Mouse (Mus musculus) heart, postnatal 10 days (tissue): ENCODE results near the gene Dok7. TPM values are rescaled to one million over a fixed set of nuclear protein-coding genes. Genes with fewer than 3 reads are reported as not detected.

Experiments used
- DNase-seq, 2 experiments: peaks; one replicate each; pipeline ENCODE4 v3.0.0; 2021
- intact Hi-C: fragments of 180-260 bp; cut with DNase I; formaldehyde crosslinking; loops from one replicate; pipeline ENCODE4 v1.15.1; 2025
- total RNA-seq, 2 experiments: library from RNA; stranded (reverse); gene quantifications; 2 replicates each; pipeline ENCODE4 v1.2.3; 2021

Gene Dok7
- total RNA-seq: 10 to 100 TPM; 32.3 to 52.6 TPM

DNA sequence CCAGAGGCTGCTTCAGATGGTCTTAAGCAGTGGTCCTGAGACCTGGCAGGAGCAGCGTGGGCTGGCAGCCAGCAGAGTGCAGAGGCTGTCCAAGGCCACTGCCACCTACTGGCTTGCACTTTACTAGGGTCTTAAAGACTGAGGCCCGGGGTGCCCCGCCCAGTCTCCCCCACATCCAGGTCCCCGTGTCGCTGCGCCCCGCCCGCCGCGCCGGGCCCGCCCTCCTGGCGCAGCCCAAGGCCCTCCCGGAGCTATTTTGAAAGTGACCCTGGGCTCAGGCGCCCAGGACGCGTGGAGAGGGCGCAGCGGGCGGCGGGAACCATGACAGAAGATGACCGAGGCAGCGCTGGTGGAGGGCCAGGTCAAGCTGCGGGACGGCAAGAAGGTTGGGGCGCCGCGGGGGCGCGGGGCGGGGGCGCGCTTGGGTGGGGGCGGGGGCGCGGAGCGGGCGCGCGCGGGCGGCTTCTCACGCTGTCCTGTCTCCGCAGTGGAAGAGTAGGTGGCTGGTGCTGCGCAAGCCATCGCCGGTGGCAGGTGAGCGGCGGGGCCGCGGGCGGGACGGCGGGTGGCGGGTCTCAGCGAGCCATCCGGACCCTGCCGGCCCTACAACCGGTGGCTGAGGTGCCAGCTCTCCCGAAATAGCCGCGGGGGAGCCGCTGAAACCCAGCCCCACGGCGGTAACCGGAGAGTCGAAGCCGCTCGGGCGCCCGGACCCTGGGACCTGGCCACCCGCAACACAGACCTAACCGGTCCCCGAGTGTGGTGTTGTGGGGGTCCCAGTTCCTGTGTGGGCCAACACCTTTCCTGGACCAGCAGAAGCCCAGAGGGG, at the start of gene Dok7:
TSS of gene Dok7 (plus strand) at position 163 of the 829 bp plus-strand sequence.
- intact Hi-C loops: no loop called here
- DNase-seq: peak; percentile 75 to 83

DNA sequence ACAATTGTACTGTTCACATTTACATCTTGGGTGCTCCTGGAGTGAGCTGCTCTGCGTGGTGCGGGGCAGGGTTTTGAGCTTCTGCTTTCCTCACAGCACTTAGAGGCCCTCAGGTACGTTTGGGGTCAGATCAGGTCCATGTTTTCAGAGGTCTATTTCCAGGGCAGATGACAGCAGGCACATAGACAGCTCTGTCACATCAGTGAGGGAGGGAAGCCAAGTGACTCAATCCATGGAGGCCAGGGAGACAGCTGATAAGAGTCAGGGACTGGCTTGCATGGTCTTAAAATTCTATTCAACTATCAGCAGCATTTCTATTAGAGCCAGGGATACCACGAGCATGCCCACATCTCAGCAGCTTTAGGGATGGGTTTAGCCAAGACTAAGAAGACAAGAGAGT, 47.4 kb upstream of the Dok7 start:
- intact Hi-C loops: no loop called here
- peak; percentile 58 to 75 for DNase-seq

DNA sequence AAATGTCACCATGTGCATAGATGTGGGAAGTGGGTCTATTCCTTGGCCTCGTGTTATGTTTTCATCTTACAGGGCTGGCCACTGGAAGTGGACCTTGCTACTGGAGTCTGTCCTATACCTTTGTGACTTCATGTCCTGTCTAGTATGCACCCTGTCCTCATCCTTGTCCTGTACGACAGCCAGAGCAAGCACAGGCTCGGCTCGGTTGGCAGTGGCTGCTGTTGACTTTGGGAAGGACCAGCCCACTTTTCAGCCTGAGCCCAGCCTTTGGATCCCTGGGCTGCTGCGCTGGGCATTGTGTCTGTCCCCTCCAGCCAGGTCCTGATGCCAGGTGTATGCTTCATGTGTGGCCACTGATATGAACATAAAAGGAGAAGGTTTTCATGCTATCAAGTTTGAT, 45.9 kb upstream of the Dok7 start:
- peak; percentile 39 to 66 for DNase-seq
- intact Hi-C loops: no loop called here

DNA sequence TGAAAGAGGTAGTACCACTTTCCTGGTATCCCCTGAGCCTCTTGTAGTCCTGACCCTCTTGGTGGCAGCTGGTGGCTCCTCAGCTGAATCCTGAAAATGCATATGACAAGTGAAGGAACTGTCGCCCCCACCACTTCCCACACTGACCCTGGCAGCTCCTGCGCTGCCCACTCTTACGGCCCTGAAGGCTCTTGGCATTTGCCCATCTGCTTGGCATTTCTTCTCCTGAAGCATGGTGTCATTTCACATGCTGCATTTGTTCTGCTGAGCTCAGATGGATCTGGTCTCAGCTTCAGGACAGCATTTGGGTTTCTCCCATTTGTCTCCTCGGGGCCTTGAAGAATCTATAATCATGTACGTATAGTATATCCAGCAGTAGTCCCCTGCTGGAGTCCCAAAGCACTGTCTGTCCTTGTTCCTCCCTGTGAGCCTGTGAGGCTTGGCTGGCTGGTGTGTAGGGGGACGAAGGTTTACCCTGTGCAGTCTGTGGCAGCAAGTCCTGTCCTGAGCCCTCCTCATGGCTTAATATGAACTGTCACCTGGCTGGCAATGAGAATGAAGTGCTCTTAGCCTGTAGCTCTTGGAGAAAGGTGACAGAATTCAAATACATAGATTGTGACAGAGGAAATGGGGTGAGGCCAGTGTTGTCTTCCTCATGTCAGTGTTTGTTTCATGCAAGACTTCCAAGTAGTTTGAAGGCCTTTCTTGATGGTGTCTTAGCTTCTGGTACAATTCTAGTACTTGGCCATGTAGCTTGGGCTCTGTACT, 45.2 kb upstream of the Dok7 start:
- no peak for DNase-seq
- intact Hi-C loops: no loop called here

DNA sequence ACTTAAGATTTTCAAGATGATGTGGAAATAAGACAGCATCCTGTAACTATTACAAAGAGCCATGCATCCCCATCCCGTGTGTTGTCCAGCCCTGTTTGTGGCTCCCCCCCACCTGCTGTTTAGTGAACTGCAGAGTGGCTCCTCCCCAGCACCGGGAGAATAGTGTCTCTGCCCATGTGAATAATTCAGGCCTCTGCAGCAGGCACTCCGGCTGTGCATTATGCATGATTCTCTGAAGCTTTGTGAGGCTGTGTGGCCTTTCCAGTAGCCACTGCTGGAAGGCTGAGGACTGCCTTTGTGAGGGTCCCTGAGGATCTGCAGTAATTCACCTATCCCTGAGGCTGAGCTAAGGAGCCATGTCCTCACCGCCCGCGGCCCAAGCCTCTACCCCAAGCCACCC, 42.5 kb upstream of the Dok7 start:
- intact Hi-C loops: no loop called here
- no peak for DNase-seq

DNA sequence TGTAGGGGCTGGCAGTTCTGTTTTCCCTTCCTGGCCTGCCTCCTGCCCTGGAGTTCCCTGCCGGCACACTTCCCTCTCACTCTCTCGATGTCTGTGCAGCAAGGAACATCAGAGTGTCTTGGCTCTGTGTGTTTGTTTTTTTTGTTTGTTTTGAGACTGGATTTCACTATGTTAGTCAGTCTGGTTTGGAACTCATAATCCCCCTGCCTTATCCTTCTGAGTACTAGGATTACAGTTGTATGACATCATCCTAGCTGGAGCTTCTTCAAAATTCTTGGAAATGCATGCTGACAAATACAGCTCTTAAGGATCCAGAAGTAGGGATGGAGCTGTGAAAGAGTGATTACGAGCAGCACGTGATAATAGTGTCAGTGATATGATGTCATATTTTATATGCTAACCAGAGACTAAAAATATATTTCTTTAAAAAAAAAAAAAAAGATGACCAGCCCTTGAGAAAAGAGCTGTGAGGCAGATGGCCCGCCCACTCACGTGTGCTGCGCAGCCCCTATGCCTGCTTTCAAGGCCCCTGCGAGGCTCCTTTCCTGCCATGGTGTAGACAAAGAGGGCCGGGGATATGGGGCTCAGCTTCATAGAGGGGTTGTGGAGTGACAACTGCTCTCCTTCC, 36.8 kb upstream of the Dok7 start:
- intact Hi-C loops: no loop called here
- no peak for DNase-seq

DNA sequence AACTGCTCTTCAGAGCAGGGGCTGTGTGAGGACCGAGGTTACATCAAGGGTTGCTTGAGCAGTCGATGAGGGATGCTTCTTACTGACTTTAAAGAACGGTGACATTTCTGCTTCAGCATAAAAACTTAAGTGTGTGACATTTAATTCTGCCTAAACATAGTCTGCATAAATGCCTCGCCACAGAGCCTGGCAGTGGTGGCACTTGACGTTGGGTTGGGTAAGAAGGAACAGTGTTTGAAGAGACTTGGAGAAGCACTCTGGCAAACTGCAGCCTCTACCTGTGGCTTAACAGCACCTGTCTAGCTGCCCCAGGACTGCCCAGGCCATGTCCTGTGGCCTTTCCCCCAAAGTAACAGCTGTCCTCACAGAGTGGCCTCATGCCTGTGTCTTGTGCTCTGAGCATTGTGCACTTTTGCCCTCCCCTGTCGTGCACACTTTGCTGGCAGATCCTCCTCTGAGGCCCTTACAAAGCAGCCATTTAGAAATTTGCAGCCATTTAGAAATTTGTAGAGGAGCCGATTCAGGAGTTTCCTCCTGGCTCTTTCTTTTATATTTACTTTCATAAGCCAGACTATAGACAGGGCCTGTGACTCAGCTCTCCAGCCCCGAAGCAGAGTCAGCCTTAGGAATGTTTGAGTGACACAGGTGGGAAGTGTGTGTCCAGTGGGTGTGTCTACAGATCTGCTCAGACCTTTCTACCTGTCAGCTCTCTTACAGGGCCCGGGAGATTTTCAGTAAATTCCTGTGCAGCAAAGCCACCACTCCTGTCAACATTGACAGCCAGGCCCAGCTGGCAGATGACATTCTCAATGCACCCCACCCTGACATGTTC, 35.9 kb upstream of the Dok7 start:
- no peak for DNase-seq
- intact Hi-C loops: no loop called here

DNA sequence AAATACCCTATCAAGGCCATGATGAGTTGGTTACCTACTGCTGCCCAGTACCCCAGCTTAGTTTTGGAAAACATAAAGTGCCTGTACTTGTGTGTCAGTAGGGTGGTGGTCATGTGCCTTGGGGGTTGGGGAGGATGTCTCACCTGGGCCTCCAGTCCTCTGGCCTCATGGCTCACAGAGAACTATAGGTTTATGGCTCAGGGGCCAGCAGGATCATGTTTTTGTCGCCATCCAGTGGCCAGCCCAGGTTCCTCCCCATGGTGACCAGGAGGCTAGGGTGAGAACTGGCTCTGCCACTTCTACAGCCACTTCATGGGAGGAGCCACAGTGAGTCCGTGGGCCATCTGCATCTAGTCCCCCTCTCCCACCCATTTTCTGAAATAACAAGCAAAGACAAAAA, 31.6 kb upstream of the Dok7 start:
- peak; percentile 77 to 80 for DNase-seq
- intact Hi-C loops: loop anchor here (1.0 kb wide), 2 partner anchors 39 to 109 kb away; no protein-coding TSS in a partner anchor

DNA sequence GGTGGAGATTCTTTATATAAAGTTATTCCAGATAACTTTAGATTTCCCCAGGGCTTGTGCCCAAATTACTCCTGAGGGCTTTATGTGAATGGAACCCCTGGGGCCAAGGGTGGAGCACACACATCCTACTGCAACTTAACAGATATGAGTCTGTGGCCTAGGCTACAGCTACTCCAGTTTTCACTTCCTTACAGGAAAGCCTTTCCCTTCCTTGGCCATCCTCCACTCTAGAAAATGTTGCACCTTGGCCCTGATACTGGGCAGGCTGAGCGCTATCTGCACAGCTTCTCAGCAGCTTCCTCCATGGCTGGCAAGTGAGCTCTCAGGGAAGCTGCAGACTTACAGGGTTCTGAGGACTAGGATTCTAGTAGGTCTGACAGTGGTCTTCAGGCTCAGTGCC, 27.3 kb upstream of the Dok7 start:
- intact Hi-C loops: no loop called here

DNA sequence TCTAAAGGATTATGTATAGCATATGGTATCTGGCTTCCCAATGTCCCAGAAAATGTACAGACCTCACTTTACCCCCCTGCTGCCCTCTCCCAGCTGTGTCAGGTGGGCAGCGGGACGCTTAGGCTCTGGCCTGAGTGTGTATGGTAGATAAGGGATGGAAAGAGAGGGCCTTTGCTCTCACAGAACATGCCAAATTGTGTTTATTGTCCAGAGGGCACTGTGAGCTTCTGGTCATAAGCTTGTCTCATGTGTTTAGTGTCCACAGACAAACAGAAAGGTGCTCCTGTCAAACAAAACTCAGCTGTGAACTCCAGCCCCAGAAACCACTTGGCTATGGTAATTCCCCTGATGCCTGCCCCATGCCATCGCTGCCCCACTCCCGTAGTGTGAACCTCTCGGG, 26.8 kb upstream of the Dok7 start:
- no peak for DNase-seq
- intact Hi-C loops: no loop called here

More for the DNA sequence above, 27.3 kb upstream of the Dok7 start:
- no peak for DNase-seq

DNA sequence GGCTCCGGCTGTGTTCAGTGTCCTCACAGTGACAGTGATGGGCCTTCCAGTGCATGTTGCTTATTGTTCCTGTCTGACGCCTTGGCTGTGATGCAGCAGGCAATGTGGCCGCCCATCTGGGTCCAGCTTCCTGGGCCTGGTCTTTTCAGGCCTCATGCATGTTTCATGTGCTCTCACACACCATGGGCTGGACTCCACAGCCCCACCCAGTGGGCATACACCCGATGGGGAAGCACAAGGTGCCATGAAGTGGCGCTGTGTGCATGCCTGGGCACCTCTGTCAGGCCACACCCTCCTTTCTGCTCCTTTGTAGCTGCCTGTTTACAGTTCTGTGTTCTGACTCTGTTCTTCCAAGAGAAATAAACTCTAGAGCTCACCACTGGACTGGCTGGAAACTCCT, 23.5 kb upstream of the Dok7 start:
- intact Hi-C loops: no loop called here
- DNase-seq: peak in 1 of 2 experiments; percentile 38

DNA sequence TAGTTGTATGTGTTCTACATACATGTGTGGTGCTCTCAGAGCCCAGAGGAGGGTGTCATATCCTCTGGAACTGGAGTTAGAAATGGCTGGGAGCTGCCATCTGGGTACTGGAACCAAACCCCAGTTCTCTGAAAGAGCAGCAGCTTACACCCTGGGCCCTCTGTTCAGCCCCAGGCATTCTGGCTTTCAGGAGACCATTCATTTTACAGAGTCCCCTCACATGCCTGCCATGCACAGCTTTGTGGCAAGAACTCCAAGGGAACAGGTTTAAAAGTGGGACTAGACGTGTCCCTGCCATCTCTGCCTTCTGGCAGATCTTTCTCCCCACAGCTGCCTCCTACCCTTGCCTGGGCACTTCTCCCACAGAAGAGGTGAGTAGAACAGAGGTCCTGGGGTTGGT, 22.9 kb upstream of the Dok7 start:
- no peak for DNase-seq
- intact Hi-C loops: no loop called here

DNA sequence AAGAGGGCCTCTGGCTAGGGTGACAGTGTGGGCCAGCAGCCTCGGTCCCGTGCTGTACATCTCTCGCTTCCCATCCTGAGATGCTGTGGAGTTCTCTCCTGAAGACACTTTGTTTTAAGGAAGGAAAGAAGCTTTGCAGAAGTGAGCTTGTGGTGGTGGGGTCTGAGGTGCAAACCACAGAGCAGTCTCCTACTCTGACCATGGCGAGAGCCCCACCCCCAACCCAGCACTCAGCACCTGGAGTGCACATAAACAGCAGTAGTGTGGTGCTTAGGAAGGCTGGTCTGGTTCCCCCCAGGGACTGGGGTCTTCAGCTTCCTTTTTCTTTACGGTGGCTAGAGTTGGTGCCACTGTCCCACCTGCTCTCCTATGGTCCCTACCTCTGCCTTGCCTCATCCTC, 21.4 kb upstream of the Dok7 start:
- no peak for DNase-seq
- intact Hi-C loops: no loop called here

DNA sequence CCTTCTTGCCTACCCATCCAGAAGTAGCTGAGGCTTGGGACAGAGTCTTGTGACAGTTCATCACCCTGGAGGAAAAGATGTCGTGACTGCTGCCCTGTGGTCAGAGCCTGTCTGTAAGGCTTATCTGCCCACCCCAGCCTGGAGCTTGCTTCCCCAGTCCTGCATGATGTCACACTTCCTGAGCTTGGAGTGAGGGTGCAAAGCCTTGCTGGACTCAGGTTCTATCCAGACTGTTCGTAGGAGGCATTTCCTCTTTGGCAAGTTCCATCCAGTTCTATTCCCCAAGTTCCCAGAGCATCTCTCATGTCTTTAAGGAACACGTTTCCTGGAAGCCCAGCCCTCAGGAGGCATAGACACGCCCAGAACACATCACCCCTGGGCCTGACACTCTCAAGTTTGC, 20.8 kb upstream of the Dok7 start:
- DNase-seq: peak; percentile 52 to 55
- intact Hi-C loops: no loop called here

DNA sequence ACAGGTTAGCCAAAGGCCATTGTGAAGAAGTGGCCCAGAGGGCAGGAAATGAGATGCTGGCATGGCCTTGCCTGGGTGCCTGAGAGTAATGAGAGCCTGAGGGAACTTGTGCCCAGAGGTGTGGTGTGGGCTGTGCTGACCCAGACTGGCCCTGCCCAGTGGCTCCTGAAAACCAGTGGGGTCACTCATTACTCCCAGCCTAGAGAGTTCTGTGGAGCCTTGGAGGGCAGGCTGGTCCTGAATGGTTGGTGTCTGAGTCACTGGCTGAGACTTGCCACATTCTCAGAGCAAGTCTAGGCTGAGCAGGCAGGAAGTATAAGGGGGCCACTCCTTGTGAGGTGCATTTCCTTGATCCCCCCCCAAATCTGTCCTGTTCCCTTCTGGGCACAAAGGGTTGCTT, 19.1 kb upstream of the Dok7 start:
- DNase-seq: no peak

DNA sequence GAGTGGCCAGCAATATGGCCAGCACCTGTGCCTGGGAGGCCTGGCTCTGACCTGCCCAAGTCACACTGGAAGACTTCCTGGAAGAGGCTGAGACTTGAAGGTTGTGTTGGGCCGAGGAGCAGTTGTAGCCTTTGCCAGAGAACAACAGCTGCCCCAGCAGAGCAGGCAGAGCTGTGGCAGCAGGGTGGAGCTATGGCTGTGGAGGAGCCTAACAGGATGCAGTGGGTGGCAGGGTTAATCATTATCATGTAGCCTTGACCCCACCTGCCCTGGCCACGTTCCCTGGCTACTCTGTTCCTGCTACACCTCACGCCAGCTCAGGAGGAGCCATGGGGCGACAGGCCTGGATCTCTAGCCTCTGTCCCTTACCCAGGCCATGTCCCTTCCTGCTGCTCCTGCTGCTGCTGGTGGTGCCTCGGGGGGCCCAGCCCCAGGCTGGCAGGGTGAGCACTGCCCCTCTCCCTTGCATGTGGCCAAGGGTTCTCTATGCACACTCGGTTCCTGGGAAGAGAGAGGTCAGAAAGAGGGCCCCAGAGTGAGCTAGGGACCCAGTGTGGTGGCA, 15.2 kb upstream of the Dok7 start, which contains the start of gene Hgfac:
TSS of gene Hgfac (plus strand) at position 242 of the 562 bp plus-strand sequence.
- intact Hi-C loops: loop anchor here (5.0 kb wide), 1 partner anchor 379 kb away; the partner anchor contains the start of genes Grk4 and Nop14
- no peak for DNase-seq

More for the DNA sequence above, 19.1 kb upstream of the Dok7 start:
- intact Hi-C loops: no loop called here

DNA sequence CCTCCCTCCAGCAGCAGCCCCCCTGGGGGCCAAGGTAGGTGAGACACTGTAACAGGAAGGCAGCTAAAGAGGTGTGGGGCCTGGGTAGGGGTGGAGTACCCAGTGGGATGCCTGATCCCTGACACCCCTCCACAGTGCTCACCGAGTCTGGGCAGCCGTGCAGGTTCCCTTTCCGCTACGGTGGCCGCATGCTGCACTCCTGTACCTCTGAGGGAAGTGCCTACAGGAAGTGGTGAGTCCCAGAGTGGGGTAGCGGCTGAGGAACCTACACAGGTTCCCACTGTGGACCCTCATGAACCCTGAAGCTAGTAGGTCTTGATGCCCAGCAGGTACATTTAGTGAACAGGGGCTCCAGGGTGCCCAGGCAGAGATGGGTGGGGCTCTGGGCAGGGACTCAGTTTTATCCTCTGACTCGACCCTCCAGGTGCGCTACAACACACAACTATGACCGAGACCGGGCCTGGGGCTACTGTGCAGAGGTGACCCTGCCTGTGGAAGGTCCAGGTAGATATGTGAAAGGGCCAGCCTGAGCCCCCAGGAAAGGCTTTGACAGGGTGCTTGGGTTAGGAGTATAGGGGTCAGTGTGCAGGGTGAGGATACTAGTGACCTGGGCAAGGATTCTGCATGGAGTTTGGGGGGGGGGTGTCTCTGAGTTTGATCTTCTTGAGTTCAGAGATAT, 14.0 kb upstream of the Dok7 start:
- intact Hi-C loops: loop anchor here (1.0 to 5.0 kb wide), 3 partner anchors 56 to 380 kb away; partner anchors contain the start of genes Grk4 and Nop14
- DNase-seq: no peak

DNA sequence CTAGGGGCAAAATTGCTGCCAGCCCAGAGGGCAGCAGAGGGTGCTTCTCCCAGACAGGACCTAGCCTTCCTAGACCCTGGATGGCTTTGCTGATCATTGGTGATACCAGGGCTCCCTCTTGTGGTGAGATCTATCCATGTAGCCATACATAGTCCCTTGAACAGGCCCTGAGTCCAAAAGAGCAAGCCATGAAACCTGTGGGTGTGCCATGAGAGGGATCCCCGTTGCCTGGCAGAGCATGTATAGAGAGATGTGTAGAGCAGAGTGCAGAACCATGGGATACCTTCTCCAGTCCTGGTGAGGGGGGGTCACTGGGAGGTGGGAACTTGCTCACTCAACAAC, 13.5 kb upstream of the Dok7 start:
- peak; percentile 87 to 92 for DNase-seq
- intact Hi-C loops: loop anchor here (1.0 to 5.0 kb wide), 2 partner anchors 57 to 381 kb away; partner anchors contain the start of genes Grk4 and Nop14

DNA sequence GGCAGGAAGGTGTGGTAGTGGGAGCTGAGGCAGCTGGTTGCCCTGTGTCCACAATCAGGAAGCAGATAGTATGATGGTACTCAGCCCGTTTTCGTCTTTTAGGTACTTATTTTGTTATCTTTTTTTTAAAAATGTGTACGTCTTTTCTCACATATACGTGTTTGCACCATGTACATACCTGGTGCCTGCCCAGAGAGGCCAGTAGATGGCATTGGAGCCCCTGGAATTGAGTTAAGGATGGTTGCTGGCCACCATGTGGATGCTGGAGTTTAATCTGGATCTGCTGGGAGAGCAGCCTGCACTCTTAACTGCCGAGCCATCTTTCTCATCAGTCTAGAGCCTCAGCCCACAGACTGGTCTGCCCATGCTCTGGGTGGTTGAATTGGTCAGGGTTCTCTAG, 6.0 kb upstream of the Dok7 start:
- no peak for DNase-seq
- intact Hi-C loops: loop anchor here (5.0 kb wide), 2 partner anchors 37 to 297 kb away; no protein-coding TSS in a partner anchor
